Mouse (Mus musculus) macrophage (primary cell): ENCODE measurements around the gene Ppp4r2. TPM values are rescaled to one million over a fixed set of nuclear protein-coding genes. Genes with fewer than 3 reads are reported as not detected.

Experiments
- H3K27ac ChIP-seq: fragments of 350-480 bp; formaldehyde crosslinking; 2 replicates; pipeline ENCODE4 v1.9.0; 2021
- H3K36me3 ChIP-seq: fragments of 350-480 bp; formaldehyde crosslinking; 2 replicates; pipeline ENCODE4 v1.9.0; 2021; ENCODE audit errors: inconsistent target
- H3K4me3 ChIP-seq: fragments of 350-480 bp; formaldehyde crosslinking; 2 replicates; pipeline ENCODE4 v1.9.0; 2021; ENCODE audit errors: inconsistent target
- H3K79me2 ChIP-seq: fragments of 350-480 bp; formaldehyde crosslinking; 2 replicates; pipeline ENCODE4 v1.9.0; 2021; ENCODE audit errors: inconsistent target
- WGBS: methylation state at CpG from one replicate; pipeline ENCODE4 v1.1.7; 2026; ENCODE audit warnings: inconsistent platforms; ENCODE audit not compliant: missing documents; 5-methylcytosine and 5-hydroxymethylcytosine counted together
- polyA plus RNA-seq: library from polyadenylated mRNA; stranded (reverse); fragments of 250-400 nt; gene quantifications from 3 replicates; pipeline ENCODE4 v1.2.4, GENCODE M21; 2018; ENCODE audit warnings: inconsistent platforms
- total RNA-seq, 78 experiments: library from RNA; depleted of rRNA; stranded (reverse); fragments of 250-400 nt; gene quantifications; 1 replicate in 9 of 78; 2 replicates in 24 of 78; 3 replicates in 43 of 78; 4 replicates in 2 of 78; pipeline ENCODE4 v1.2.4; 2018; ENCODE audit warnings: inconsistent platforms in 56 of 78

Gene Ppp4r2
- 100 to 1,000 TPM in 19 of 26 experiments, 10 to 100 TPM in 7; 74.0 to 467 (median 141) TPM for total RNA-seq (2018; cell fraction: chromatin; rRNA removed)
- total RNA-seq (2018; cell fraction: cytosol; rRNA removed): 100 to 1,000 TPM in 8 of 26 experiments, 10 to 100 TPM in 18; 59.1 to 182 (median 77.3) TPM
- 100 to 1,000 TPM in 20 of 26 experiments, 10 to 100 TPM in 6; 74.2 to 335 (median 141) TPM for total RNA-seq (2018; cell fraction: nucleus; rRNA removed)
- polyA plus RNA-seq: 40.3 to 54.3 TPM (median 46.9 TPM) in 3 replicates

DNA sequence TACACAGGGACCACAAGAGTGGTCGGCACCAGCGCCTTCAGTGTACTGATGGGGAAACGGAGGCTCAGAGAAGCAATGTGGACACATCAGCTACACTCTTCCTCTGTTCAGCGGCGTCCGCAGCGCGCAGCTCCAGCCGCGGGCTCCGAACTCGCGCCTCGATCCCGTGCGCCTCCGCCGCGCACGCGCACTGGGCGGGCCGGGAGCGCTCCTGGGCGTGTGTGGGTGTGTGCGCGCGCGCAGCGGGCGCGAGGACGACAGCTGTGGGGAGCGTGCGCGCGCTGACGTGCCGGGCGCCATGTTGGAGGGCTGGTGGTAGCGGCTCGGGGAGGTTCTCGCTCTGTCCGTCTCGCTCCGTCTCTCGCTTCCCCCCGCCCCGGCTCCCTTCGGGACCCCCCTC, at the start of gene Ppp4r2:
Ppp4r2 (plus strand) TSS at position 268 of the 400 bp plus-strand sequence.
- WGBS: under 1% methylated on average over 36 of the region's 50 CpGs
- Histone ChIP-seq H3K27ac (0 out of 2 replicates have a peak within 1 kb of the TSS, but pooled peaks have one; percentile 13), H3K79me2 (peaks cover 45% of the 10 kb centered on the region), H3K36me3 (peaks cover 23% of the 10 kb centered on the region; the same call in 1 of the 2 replicates), H3K4me3 (peak within 1 kb of the TSS; percentile 60)

GRCm38 (mm10) chr6:100787726-100788125, 45.7 kb upstream of the Ppp4r2 start:
- no peaks in the 10 kb centered on the region for H3K79me2 ChIP-seq
- no peaks in the 10 kb centered on the region for H3K36me3 ChIP-seq
- WGBS: 100% methylated on average over 1 of the region's 1 CpGs
- H3K4me3 ChIP-seq: no peak overlapping the region
- H3K27ac ChIP-seq: no peak overlapping the region

- no peak overlapping the region for H3K27ac ChIP-seq
- WGBS: 92% methylated on average over 1 of the region's 1 CpGs
- H3K4me3 ChIP-seq: no peak overlapping the region
- H3K36me3 ChIP-seq: no peaks in the 10 kb centered on the region
- no peaks in the 10 kb centered on the region for H3K79me2 ChIP-seq
Observed at GRCm38 (mm10) chr6:100789161-100789560, 44.3 kb upstream of the Ppp4r2 start.

GRCm38 (mm10) chr6:100792055-100792659, 41.3 kb upstream of the Ppp4r2 start:
- no peak overlapping the region for H3K4me3 ChIP-seq
- no peaks in the 10 kb centered on the region for H3K79me2 ChIP-seq
- H3K36me3 ChIP-seq: no peaks in the 10 kb centered on the region
- no peak overlapping the region for H3K27ac ChIP-seq
- 70% methylated on average over 3 of the region's 3 CpGs for WGBS

DNA sequence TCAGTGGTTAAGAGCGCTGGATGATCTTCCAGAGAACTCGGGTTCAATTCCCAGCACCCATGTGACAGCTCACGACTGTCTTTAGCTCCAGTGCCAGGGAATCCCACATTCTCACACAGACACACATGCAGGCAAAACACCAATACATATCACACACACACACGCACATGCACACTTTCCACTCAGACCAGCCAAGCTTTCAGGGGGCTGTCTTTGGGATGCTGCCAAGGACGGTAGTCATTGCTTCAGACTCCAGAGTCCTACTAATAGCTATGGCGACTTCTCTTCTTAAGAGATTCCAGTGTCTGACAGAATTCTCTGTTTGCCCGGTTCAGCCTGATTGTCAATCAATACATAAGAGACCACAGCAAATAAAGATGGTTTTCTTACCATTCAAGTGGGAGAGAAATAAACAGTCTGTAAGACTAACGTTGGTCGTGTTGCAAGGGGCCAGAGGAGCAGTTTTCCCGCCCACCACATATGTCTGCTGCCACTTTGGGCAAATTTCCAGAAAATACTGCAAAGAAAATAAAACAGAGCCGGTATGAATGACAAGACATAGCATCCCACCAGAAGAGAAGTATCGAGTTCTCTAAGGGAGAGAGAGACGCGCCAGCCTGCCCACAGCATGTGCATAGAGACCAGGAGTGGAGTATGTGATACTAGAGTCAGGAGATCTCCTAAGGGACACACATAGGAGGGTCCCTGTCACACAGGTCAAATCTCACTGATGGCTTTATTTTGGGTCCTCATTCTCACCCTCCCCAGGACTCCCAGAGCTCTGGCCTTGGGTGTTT, 40.3 kb upstream of the Ppp4r2 start:
- no peaks in the 10 kb centered on the region for H3K36me3 ChIP-seq
- H3K79me2 ChIP-seq: no peaks in the 10 kb centered on the region
- H3K27ac ChIP-seq: no peak overlapping the region
- no peak overlapping the region for H3K4me3 ChIP-seq
- WGBS: 95% methylated on average over 14 of the region's 14 CpGs

GRCm38 (mm10) chr6:100795797-100796196, 37.6 kb upstream of the Ppp4r2 start:
- WGBS: 38% methylated on average over 6 of the region's 6 CpGs

DNA sequence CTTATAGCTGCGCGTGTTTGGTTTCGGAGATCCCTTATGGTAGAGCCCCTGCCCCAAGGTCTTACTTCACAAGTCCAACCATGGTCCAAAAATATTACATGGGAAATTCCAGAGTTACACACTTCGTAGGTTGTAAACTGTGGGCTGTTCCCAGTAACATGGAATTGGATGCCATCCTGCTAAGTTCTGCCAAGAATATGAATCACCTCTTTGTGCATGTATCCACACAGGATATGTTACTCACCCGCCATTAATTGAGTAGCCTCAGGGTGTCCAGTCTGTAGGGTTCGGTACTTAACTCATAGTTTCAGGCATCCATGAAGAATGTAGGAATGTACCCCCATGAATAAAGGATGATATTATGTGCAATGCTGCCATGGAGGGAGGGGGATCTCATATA, 34.1 kb upstream of the Ppp4r2 start:
- Histone ChIP-seq H3K27ac (no peak overlapping the region), H3K79me2 (no peaks in the 10 kb centered on the region), H3K4me3 (no peak overlapping the region), H3K36me3 (no peaks in the 10 kb centered on the region)
- 96% methylated on average over 6 of the region's 6 CpGs for WGBS

More at GRCm38 (mm10) chr6:100795797-100796196, 37.6 kb upstream of the Ppp4r2 start:
- no peaks in the 10 kb centered on the region for H3K36me3 ChIP-seq
- H3K79me2 ChIP-seq: no peaks in the 10 kb centered on the region
- H3K4me3 ChIP-seq: no peak overlapping the region
- no peak overlapping the region for H3K27ac ChIP-seq

GRCm38 (mm10) chr6:100799766-100800165, 33.7 kb upstream of the Ppp4r2 start:
- Histone ChIP-seq H3K36me3 (no peaks in the 10 kb centered on the region), H3K27ac (no peak overlapping the region), H3K79me2 (no peaks in the 10 kb centered on the region), H3K4me3 (no peak overlapping the region)
- WGBS: 96% methylated on average over 4 of the region's 4 CpGs

- Histone ChIP-seq H3K4me3 (no peak overlapping the region), H3K79me2 (no peaks in the 10 kb centered on the region), H3K36me3 (no peaks in the 10 kb centered on the region), H3K27ac (peak overlapping the region; percentile 34)
- 2% methylated on average over 10 of the region's 10 CpGs for WGBS
Observed at GRCm38 (mm10) chr6:100800497-100800955, 32.9 kb upstream of the Ppp4r2 start.

DNA sequence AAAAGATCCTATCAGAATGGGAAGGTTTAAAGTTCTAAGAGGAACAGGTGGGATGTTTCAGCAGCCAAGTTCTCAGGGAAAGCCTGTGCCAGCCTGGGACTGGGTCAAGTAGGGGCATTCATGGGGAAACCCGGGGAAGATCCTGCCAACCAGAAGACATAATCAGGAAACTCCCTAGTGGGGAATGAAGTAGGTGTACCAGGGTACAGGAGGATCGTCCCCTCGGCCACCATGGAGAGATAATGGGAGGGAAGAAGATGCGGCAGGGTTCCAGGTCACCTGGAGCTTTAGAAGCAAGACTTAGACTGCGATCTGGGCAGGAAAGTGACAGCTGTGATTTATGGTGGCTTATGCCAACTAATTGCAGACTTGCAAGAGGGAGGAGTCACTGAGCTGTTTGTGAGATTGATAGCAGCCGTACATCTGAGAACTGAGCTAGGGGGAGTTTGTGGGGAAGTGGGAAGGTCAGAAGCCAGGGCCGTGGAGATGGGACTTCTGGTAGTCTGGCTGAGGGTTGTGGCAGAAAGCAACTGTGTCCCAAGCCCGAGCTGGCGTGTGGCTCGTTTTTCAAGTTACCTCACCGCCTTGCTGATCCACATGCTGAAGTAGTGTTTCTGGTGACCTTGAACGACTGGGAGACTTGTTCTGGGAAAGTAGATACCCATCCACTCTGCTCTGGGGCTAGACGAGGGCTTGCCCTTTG, 30.9 kb upstream of the Ppp4r2 start:
- Histone ChIP-seq H3K36me3 (no peaks in the 10 kb centered on the region), H3K79me2 (no peaks in the 10 kb centered on the region), H3K27ac (no peak overlapping the region), H3K4me3 (no peak overlapping the region)
- WGBS: 81% methylated on average over 13 of the region's 13 CpGs

DNA sequence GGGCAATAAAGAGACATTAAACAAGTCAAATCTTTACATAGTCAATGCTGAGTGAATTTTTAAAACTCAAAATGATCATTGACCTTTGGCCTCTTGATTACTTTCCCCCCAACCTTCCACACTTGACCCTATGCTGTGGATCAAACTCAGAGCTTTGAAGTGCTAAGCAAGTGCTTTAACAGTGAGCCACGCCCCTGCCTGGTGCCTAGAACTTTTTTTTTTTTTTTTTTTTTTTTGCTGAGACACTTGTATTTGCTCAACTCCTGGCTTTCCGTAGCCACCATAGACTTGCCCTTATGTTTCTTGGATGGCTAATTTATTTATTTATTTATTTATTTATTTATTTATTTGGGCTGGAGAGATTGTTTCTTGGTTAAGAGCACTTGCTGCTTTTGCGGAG, 30.2 kb upstream of the Ppp4r2 start:
- WGBS: 100% methylated on average over 2 of the region's 3 CpGs
- H3K36me3 ChIP-seq: no peaks in the 10 kb centered on the region
- H3K4me3 ChIP-seq: no peak overlapping the region
- H3K79me2 ChIP-seq: no peaks in the 10 kb centered on the region
- H3K27ac ChIP-seq: no peak overlapping the region

GRCm38 (mm10) chr6:100807187-100807586, 26.2 kb upstream of the Ppp4r2 start:
- H3K27ac ChIP-seq: no peak overlapping the region
- no peak overlapping the region for H3K4me3 ChIP-seq
- 98% methylated on average over 9 of the region's 9 CpGs for WGBS
- no peaks in the 10 kb centered on the region for H3K36me3 ChIP-seq
- no peaks in the 10 kb centered on the region for H3K79me2 ChIP-seq

GRCm38 (mm10) chr6:100807746-100808145, 25.7 kb upstream of the Ppp4r2 start:
- H3K36me3 ChIP-seq: no peaks in the 10 kb centered on the region
- WGBS: 100% methylated on average over 1 of the region's 1 CpGs
- no peaks in the 10 kb centered on the region for H3K79me2 ChIP-seq
- no peak overlapping the region for H3K4me3 ChIP-seq
- H3K27ac ChIP-seq: no peak overlapping the region

- Histone ChIP-seq H3K4me3 (no peak overlapping the region), H3K27ac (no peak overlapping the region), H3K79me2 (no peaks in the 10 kb centered on the region), H3K36me3 (no peaks in the 10 kb centered on the region)
- WGBS: 88% methylated on average over 6 of the region's 6 CpGs
Observed at GRCm38 (mm10) chr6:100808221-100808778, 25.1 kb upstream of the Ppp4r2 start.
